ENCODE assay signal across 9 mouse cellular contexts in the genomic region with DNA sequence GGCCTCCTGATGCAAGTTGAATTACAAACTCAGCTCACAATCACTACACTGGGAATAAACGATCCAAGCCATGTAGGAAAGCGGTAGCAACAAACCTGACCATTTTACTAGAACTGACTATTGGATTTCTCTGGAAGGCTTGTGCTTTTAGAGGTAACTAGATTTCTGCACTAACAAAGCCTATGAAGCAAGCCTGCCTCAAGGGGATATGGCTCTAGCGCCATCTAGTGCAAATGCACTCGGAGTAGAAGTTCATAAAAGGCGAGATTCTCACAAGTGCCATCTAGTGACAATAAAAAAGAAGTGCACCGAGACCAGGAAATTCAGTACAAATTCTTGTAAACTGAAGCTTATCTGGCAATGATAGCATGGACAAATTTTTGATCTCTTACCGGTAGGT.
DNase-seq lines count a peak whose midpoint lies in the region; ATAC-seq lines count a peak whose summit lies in the region.
"Had no signal": no experiment of that assay in that cellular context is flagged by ENCODE, and none has a peak within 500 bp of the region (broad histone marks: within the 10 kb centered on the region; RNA-seq: fewer than 3 reads in every experiment).

No protein-coding gene starts in this region.

- DNase-seq in heart, adult 11 months, result peak; percentile 73
- peak; percentile 10 to 60 for DNase-seq in layer of hippocampus, postnatal 25 days (ENCODE audit: extremely low spot score in 1 of 2, low spot score in 1 of 2)
- peak; percentile 46 for DNase-seq in midbrain, embryonic 10.5 days (ENCODE audit: low spot score)
- peak; percentile 69 for DNase-seq in right cerebral cortex, postnatal 4 days

- H3K9me3 ChIP-seq in heart, embryonic 12.5 days (replicated peaks), result no peaks in the 10 kb centered on the region
- no peaks in the 10 kb centered on the region for H3K9me3 ChIP-seq in forebrain, embryonic 15.5 days
- no peaks in the 10 kb centered on the region for H3K9me3 ChIP-seq in hindbrain, embryonic 13.5 days
- H3K9me3 ChIP-seq in midbrain, embryonic 10.5 days (replicated peaks), result no peaks in the 10 kb centered on the region

- no peaks in the 10 kb centered on the region for H3K4me1 ChIP-seq in heart, embryonic 12.5 days (replicated peaks)
- H3K4me1 ChIP-seq in forebrain, embryonic 15.5 days, result no peaks in the 10 kb centered on the region
- H3K4me1 ChIP-seq in hindbrain, embryonic 13.5 days (replicated peaks), result no peaks in the 10 kb centered on the region
- H3K4me1 ChIP-seq in midbrain, embryonic 10.5 days, result no peaks in the 10 kb centered on the region

- H3K9ac ChIP-seq in heart, embryonic 12.5 days, result no peak overlapping the region
- no peak overlapping the region for H3K9ac ChIP-seq in forebrain, embryonic 15.5 days (replicated peaks)
- H3K9ac ChIP-seq in hindbrain, embryonic 13.5 days, result no peak overlapping the region

- H3K27ac ChIP-seq in heart, embryonic 12.5 days (ENCODE audit: poor library complexity, severe bottlenecking), result no peak overlapping the region
- no peak overlapping the region for H3K27ac ChIP-seq in forebrain, embryonic 15.5 days (replicated peaks)
- no peak overlapping the region for H3K27ac ChIP-seq in hindbrain, embryonic 13.5 days
- no peak overlapping the region for H3K27ac ChIP-seq in midbrain, embryonic 10.5 days (replicated peaks)
- H3K27ac ChIP-seq: macrophage had no signal

- no peak overlapping the region for H3K4me3 ChIP-seq in heart, embryonic 12.5 days
- H3K4me3 ChIP-seq in forebrain, embryonic 15.5 days, result no peak overlapping the region
- H3K4me3 ChIP-seq in hindbrain, embryonic 13.5 days, result no peak overlapping the region
- no peak overlapping the region for H3K4me3 ChIP-seq in midbrain, embryonic 10.5 days

- H3K36me3 ChIP-seq in heart, embryonic 12.5 days, result no peaks in the 10 kb centered on the region
- H3K36me3 ChIP-seq in forebrain, embryonic 15.5 days, result no peaks in the 10 kb centered on the region
- H3K36me3 ChIP-seq in hindbrain, embryonic 13.5 days, result no peaks in the 10 kb centered on the region
- no peaks in the 10 kb centered on the region for H3K36me3 ChIP-seq in midbrain, embryonic 10.5 days

- ATAC-seq in heart, embryonic 12.5 days (ENCODE audit: insufficient number of reproducible peaks, low FRiP score), result no peak
- ATAC-seq in cerebellum, adult (ENCODE audit: insufficient number of reproducible peaks, low FRiP score, low TSS enrichment), result peak; percentile 88
- peak; percentile 89 for ATAC-seq in forebrain, embryonic 15.5 days (replicated peaks)
- ATAC-seq in hindbrain, embryonic 13.5 days (ENCODE audit: low FRiP score), result peak; percentile 75

- no peak overlapping the region for H3K4me2 ChIP-seq in heart, embryonic 12.5 days
- no peak overlapping the region for H3K4me2 ChIP-seq in forebrain, embryonic 15.5 days (replicated peaks)
- no peak overlapping the region for H3K4me2 ChIP-seq in hindbrain, embryonic 13.5 days

- 14% methylated on average over 7 of the region's 7 CpGs for WGBS in heart, embryonic 12.5 days
- 21% methylated on average over 7 of the region's 7 CpGs for WGBS in forebrain, embryonic 15.5 days
- WGBS in hindbrain, embryonic 13.5 days, result 23% methylated on average over 7 of the region's 7 CpGs
- 25% methylated on average over 7 of the region's 7 CpGs for WGBS in midbrain, embryonic 10.5 days

- no peaks in the 10 kb centered on the region for H3K27me3 ChIP-seq in heart, embryonic 12.5 days (replicated peaks)
- no peaks in the 10 kb centered on the region for H3K27me3 ChIP-seq in forebrain, embryonic 15.5 days
- no peaks in the 10 kb centered on the region for H3K27me3 ChIP-seq in hindbrain, embryonic 13.5 days
- H3K27me3 ChIP-seq in midbrain, embryonic 10.5 days (ENCODE audit: low read depth, poor library complexity, severe bottlenecking), result no peaks in the 10 kb centered on the region
